Mouse (Mus musculus): Measurements from ENCODE around the gene Mum1l1. TPM values are rescaled to one million over a fixed set of nuclear protein-coding genes. Genes with fewer than 3 reads are reported as not detected.
A peak's percentile ranks its signal among the peaks of the same experiment; 100 is the strongest.
"Not testable (repeated sequence)": the region's sequence is repeated elsewhere in the genome, so short reads cannot be mapped to it uniquely, and the experiment has no call there.

Mum1l1 gene
- 13.3 and 17.2 TPM in 2 replicates for polyA plus RNA-seq (2012; rRNA removed)
- 39.1 and 52.6 TPM in 2 replicates for polyA plus RNA-seq (2014; fragmentation: Nextera tagmentation; extraction: Ambion mirVana)

DNA sequence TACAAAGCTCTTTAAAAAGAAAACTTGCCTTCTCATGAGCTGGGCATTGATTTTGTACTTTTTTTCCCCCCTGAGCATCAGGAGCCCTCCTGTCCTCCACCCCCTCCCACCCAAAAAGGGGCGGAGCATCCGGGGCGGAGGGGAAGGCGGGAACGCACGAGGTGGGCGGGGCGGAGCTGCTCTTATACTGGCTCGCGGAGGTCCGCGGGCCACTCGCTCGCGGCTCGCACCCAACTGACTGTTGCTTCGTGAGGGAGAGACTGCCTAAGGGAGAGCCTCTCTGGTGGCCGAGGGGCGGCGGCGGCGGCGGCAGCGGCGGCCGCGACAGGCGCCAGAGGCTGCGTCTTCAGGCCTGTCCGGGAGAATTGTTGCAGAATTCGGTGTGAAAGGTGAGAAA lies at the start of gene Mum1l1:
Mum1l1 (plus strand) TSS at position 214 of the 397 bp plus-strand sequence.
- TF ChIP-seq POLR2A (IDR thresholded peaks at IDR 0.05; ENCODE audit: borderline replicate concordance, extremely low read depth, insufficient read depth, insufficient read length): peak; percentile 49; the same call in 1 of the 2 replicates
- peak within 1 kb of the TSS; percentile 36 for H3K4me2 ChIP-seq (replicated peaks; ENCODE audit: low read depth, low read length, severe bottlenecking)
- no peaks in the 10 kb centered on the region for H3K9me3 ChIP-seq (ENCODE audit: control insufficient read depth, low read length)
- ATAC-seq (ENCODE audit: low FRiP score, low read depth) (peak; percentile 86), DNase-seq (ENCODE audit: low spot score) (peak; percentile 61)
- no peaks in the 10 kb centered on the region for H3K27me3 ChIP-seq (ENCODE audit: control insufficient read depth, insufficient read depth, low read length)
- H3K9ac ChIP-seq (ENCODE audit: low read depth, low read length, severe bottlenecking): peak within 1 kb of the TSS; percentile 55
- 14% methylated on average over 31 of the region's 31 CpGs for WGBS
- H3K4me3 ChIP-seq (replicated peaks; ENCODE audit: low read length): peak within 1 kb of the TSS; percentile 38
- no peaks in the 10 kb centered on the region for H3K36me3 ChIP-seq (ENCODE audit: control insufficient read depth, insufficient read depth, low read length)
- H3K27ac ChIP-seq (replicated peaks; ENCODE audit: low read depth, low read length): 0 out of 2 replicates have a peak within 1 kb of the TSS, but pooled peaks have one; percentile 3
- no peaks in the 10 kb centered on the region for H3K4me1 ChIP-seq (ENCODE audit: control insufficient read depth, insufficient read depth, low read length)

GRCm38 (mm10) chrX:139178928-139179327 lies 30.9 kb upstream of the Mum1l1 start, which contains the start of gene 4933428M09Rik:
4933428M09Rik (plus strand) TSS chrX:139179228.
- H3K27ac ChIP-seq (replicated peaks; ENCODE audit: low read depth, low read length): no peak within 1 kb of the TSS

GRCm38 (mm10) chrX:139191506-139191905 lies 18.3 kb upstream of the Mum1l1 start:
- not testable (repeated sequence) for DNase-seq (ENCODE audit: low spot score); ATAC-seq (ENCODE audit: low FRiP score, low read depth); H3K4me3 ChIP-seq (replicated peaks; ENCODE audit: low read length)

More at GRCm38 (mm10) chrX:139178928-139179327, 30.9 kb upstream of the Mum1l1 start, which contains the start of gene 4933428M09Rik:
- H3K4me2 ChIP-seq (replicated peaks; ENCODE audit: low read depth, low read length, severe bottlenecking): no peak within 1 kb of the TSS
- no peak for TF ChIP-seq POLR2A (IDR thresholded peaks at IDR 0.05; ENCODE audit: borderline replicate concordance, extremely low read depth, insufficient read depth, insufficient read length)
- H3K27me3 ChIP-seq (ENCODE audit: control insufficient read depth, insufficient read depth, low read length): no peaks in the 10 kb centered on the region
- H3K9me3 ChIP-seq (ENCODE audit: control insufficient read depth, low read length): no peaks in the 10 kb centered on the region
- no peaks in the 10 kb centered on the region for H3K36me3 ChIP-seq (ENCODE audit: control insufficient read depth, insufficient read depth, low read length)
- H3K4me3 ChIP-seq (replicated peaks; ENCODE audit: low read length): no peak within 1 kb of the TSS
- no peak for ATAC-seq (ENCODE audit: low FRiP score, low read depth)
- 85% methylated on average over 8 of the region's 8 CpGs for WGBS
- DNase-seq (ENCODE audit: low spot score): no peak
- H3K9ac ChIP-seq (ENCODE audit: low read depth, low read length, severe bottlenecking): no peak within 1 kb of the TSS
- no peaks in the 10 kb centered on the region for H3K4me1 ChIP-seq (ENCODE audit: control insufficient read depth, insufficient read depth, low read length)

DNA sequence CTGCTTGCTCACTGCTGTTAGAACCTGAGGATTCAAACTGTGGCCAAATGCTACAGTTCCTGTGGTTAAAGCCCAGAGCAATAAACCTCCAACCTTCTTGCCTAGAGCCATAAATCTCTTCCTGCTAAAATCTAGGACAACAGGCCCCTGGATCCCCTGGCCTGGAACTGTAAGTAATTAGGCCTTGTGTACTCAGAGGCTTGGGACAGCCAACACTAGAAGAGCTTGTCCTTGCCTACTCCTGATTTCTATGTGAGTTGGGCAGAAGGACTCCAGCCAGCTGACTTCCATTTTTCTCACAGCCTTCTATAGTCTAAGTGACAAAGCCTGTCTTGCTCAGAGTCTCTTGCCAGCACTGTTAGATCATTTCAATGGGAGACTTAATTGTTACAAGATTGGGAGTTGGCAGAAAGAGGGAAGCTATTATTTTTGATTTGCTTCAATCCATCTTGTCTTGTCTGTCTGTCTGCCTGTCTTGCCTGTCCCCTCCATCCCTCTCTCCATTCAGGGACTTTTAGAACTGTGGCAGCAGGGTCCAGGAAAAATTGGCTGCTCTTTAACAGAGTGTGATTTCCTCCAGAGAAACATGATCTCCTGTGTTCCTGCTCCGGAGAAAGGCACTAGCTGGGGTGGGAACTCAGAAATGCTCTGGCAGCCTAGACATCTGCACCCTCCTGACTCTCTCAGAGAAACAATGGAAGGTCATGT lies 15.1 kb upstream of the Mum1l1 start:
- no peak for TF ChIP-seq POLR2A (IDR thresholded peaks at IDR 0.05; ENCODE audit: borderline replicate concordance, extremely low read depth, insufficient read depth, insufficient read length)
- Histone ChIP-seq H3K4me1 (ENCODE audit: control insufficient read depth, insufficient read depth, low read length) (no peaks in the 10 kb centered on the region), H3K9me3 (ENCODE audit: control insufficient read depth, low read length) (no peaks in the 10 kb centered on the region), H3K27me3 (ENCODE audit: control insufficient read depth, insufficient read depth, low read length) (no peaks in the 10 kb centered on the region), H3K4me3 (replicated peaks; ENCODE audit: low read length) (no peak overlapping the region), H3K4me2 (replicated peaks; ENCODE audit: low read depth, low read length, severe bottlenecking) (no peak overlapping the region), H3K27ac (replicated peaks; ENCODE audit: low read depth, low read length) (no peak overlapping the region; the same call in 1 of the 2 replicates), H3K9ac (ENCODE audit: low read depth, low read length, severe bottlenecking) (no peak overlapping the region), H3K36me3 (ENCODE audit: control insufficient read depth, insufficient read depth, low read length) (no peaks in the 10 kb centered on the region)
- peak; percentile 12 for DNase-seq (ENCODE audit: low spot score)
- no peak for ATAC-seq (ENCODE audit: low FRiP score, low read depth)
- WGBS: 24% methylated on average over 1 of the region's 1 CpGs

More at GRCm38 (mm10) chrX:139191506-139191905, 18.3 kb upstream of the Mum1l1 start:
- H3K27ac ChIP-seq (replicated peaks; ENCODE audit: low read depth, low read length); H3K36me3 ChIP-seq (ENCODE audit: control insufficient read depth, insufficient read depth, low read length); H3K9me3 ChIP-seq (ENCODE audit: control insufficient read depth, low read length); H3K27me3 ChIP-seq (ENCODE audit: control insufficient read depth, insufficient read depth, low read length); H3K4me2 ChIP-seq (replicated peaks; ENCODE audit: low read depth, low read length, severe bottlenecking); H3K4me1 ChIP-seq (ENCODE audit: control insufficient read depth, insufficient read depth, low read length); H3K9ac ChIP-seq (ENCODE audit: low read depth, low read length, severe bottlenecking): not testable (repeated sequence)
- WGBS: 89% methylated on average over 3 of the region's 3 CpGs

GRCm38 (mm10) chrX:139209191-139209828 lies 532 bp upstream of the Mum1l1 start:
- not testable (repeated sequence) for H3K36me3 ChIP-seq (ENCODE audit: control insufficient read depth, insufficient read depth, low read length); DNase-seq (ENCODE audit: low spot score); H3K9me3 ChIP-seq (ENCODE audit: control insufficient read depth, low read length); H3K4me1 ChIP-seq (ENCODE audit: control insufficient read depth, insufficient read depth, low read length); H3K27me3 ChIP-seq (ENCODE audit: control insufficient read depth, insufficient read depth, low read length); H3K9ac ChIP-seq (ENCODE audit: low read depth, low read length, severe bottlenecking); H3K4me3 ChIP-seq (replicated peaks; ENCODE audit: low read length); H3K27ac ChIP-seq (replicated peaks; ENCODE audit: low read depth, low read length); ATAC-seq (ENCODE audit: low FRiP score, low read depth); H3K4me2 ChIP-seq (replicated peaks; ENCODE audit: low read depth, low read length, severe bottlenecking)
- WGBS: 78% methylated on average over 4 of the region's 4 CpGs
